ENCODE assay signal across 35 mouse cellular contexts in the genomic region with DNA sequence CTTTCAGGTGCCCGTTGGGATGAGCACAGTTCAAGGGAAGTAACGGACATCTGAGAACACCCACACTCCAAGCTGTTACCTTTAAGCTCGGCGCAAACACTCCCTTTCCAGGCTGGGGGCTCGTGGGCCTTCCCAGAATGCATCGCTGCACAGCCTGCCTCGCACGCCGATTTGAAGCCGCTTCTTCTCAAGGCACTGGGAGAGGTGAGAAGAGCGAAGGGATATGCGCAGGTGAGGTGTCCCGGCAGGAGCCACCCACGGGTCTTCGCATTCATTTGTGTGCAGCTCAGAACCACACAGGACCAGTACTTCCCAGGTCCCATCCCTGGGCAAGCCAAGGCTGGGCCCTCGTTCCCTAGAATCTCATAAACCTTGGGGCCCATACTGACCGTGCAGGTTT. TPM values are rescaled to one million over a fixed set of nuclear protein-coding genes. Genes with fewer than 3 reads are reported as not detected.
"Had no signal": no experiment of that assay in that cellular context is flagged by ENCODE, and none has a peak within 500 bp of the region (broad histone marks: within the 10 kb centered on the region; RNA-seq: fewer than 3 reads in every experiment).

No protein-coding gene starts in this region.

- ATAC-seq: liver, embryonic 12.5 days; liver, postnatal 0 days; lung, postnatal 0 days; midbrain, embryonic 13.5 days; midbrain, embryonic 15.5 days; midbrain, embryonic 16.5 days had no signal

- DNase-seq: left cerebral cortex, postnatal 4 days; liver; liver, embryonic 13.5 days; liver, postnatal 0 days; lung, adult 18-20 months; lung, adult 2 months; lung, embryonic 14.5 days; lung, postnatal 10 days; lung, postnatal 14 days; lung, postnatal 36 days; lung, postnatal 4 days; midbrain, embryonic 14.5 days had no signal

- H3K9ac ChIP-seq: limb, embryonic 12.5 days; limb, embryonic 13.5 days; limb, embryonic 15.5 days; liver, embryonic 12.5 days; liver, embryonic 13.5 days; liver, embryonic 14.5 days; liver, embryonic 15.5 days; liver, postnatal 0 days; lung, embryonic 14.5 days; lung, embryonic 15.5 days; midbrain, embryonic 12.5 days; midbrain, embryonic 13.5 days; midbrain, embryonic 15.5 days had no signal

- H3K9me3 ChIP-seq: limb, embryonic 10.5 days; limb, embryonic 12.5 days; limb, embryonic 13.5 days; limb, embryonic 15.5 days; liver, embryonic 12.5 days; liver, embryonic 13.5 days; liver, embryonic 15.5 days; lung, embryonic 15.5 days; midbrain, embryonic 10.5 days; midbrain, embryonic 12.5 days; midbrain, embryonic 13.5 days; midbrain, embryonic 15.5 days had no signal

- H3K27ac ChIP-seq: limb, embryonic 10.5 days; limb, embryonic 12.5 days; limb, embryonic 13.5 days; limb, embryonic 15.5 days; liver, embryonic 12.5 days; liver, embryonic 13.5 days; liver, embryonic 14.5 days; liver, embryonic 15.5 days; lung, embryonic 15.5 days; macrophage; midbrain, embryonic 10.5 days; midbrain, embryonic 12.5 days; midbrain, embryonic 13.5 days; midbrain, embryonic 15.5 days had no signal

- H3K4me2 ChIP-seq: limb, embryonic 12.5 days; limb, embryonic 13.5 days; limb, embryonic 15.5 days; liver, embryonic 11.5 days; liver, embryonic 12.5 days; liver, embryonic 13.5 days; liver, embryonic 15.5 days; lung, embryonic 14.5 days; lung, embryonic 15.5 days; midbrain, embryonic 11.5 days; midbrain, embryonic 12.5 days; midbrain, embryonic 13.5 days; midbrain, embryonic 15.5 days had no signal

- H3K4me1 ChIP-seq: limb, embryonic 10.5 days; limb, embryonic 12.5 days; limb, embryonic 13.5 days; limb, embryonic 15.5 days; liver, embryonic 12.5 days; liver, embryonic 13.5 days; liver, embryonic 15.5 days; lung, embryonic 15.5 days; megakaryocyte, embryonic 14.5 days; midbrain, embryonic 12.5 days; midbrain, embryonic 13.5 days; midbrain, embryonic 15.5 days had no signal

- H3K27me3 ChIP-seq: limb, embryonic 12.5 days; limb, embryonic 13.5 days; limb, embryonic 15.5 days; liver, embryonic 12.5 days; liver, embryonic 13.5 days; liver, embryonic 15.5 days; lung, embryonic 15.5 days; midbrain, embryonic 12.5 days; midbrain, embryonic 13.5 days; midbrain, embryonic 15.5 days had no signal

- H3K36me3 ChIP-seq: limb, embryonic 10.5 days; limb, embryonic 12.5 days; limb, embryonic 13.5 days; limb, embryonic 15.5 days; liver, embryonic 12.5 days; liver, embryonic 13.5 days; liver, embryonic 15.5 days; lung, embryonic 15.5 days; midbrain, embryonic 10.5 days; midbrain, embryonic 12.5 days; midbrain, embryonic 13.5 days; midbrain, embryonic 15.5 days had no signal

- H3K4me3 ChIP-seq: limb, embryonic 10.5 days; limb, embryonic 12.5 days; limb, embryonic 13.5 days; limb, embryonic 15.5 days; liver, embryonic 12.5 days; liver, embryonic 13.5 days; liver, embryonic 15.5 days; lung, embryonic 15.5 days; megakaryocyte, embryonic 14.5 days; midbrain, embryonic 10.5 days; midbrain, embryonic 12.5 days; midbrain, embryonic 13.5 days; midbrain, embryonic 15.5 days; myocyte had no signal

RNA-seq across cellular contexts. Expression of gene Cers3, which starts 9.9 kb away (rescaled TPM):
- total RNA-seq: liver, adult 2 months; megakaryocyte progenitor cell, adult 5-6 weeks; megakaryocyte, adult 5-6 weeks; monocyte, adult 5-6 weeks had no signal
- polyA plus RNA-seq: liver, postnatal 0 days; macrophage had no signal
